Mouse (Mus musculus): ENCODE measurements around the gene Tmem135. TPM values are rescaled to one million over a fixed set of nuclear protein-coding genes. Genes with fewer than 3 reads are reported as not detected.

The Tmem135 gene
- total RNA-seq, 2 experiments from 2014 or later: 26.2 to 27.6 TPM

GRCm38 (mm10) chr7:89418917-89419679, 15.1 kb upstream of the Tmem135 start:
- no peak for DNase-seq (ENCODE audit: low spot score in 2 of 2)

- no peak for DNase-seq (ENCODE audit: low spot score in 2 of 2)
These were observed 14.2 kb upstream of the Tmem135 start for GRCm38 (mm10) chr7:89418127-89418653.

GRCm38 (mm10) chr7:89417707-89418106, 13.7 kb upstream of the Tmem135 start:
- DNase-seq (ENCODE audit: low spot score in 2 of 2): no peak

GRCm38 (mm10) chr7:89416027-89416426, 12.0 kb upstream of the Tmem135 start:
- DNase-seq (ENCODE audit: low spot score in 2 of 2): no peak

GRCm38 (mm10) chr7:89412094-89412493, 8.1 kb upstream of the Tmem135 start:
- no peak for DNase-seq (ENCODE audit: low spot score in 2 of 2)

GRCm38 (mm10) chr7:89411346-89411745, 7.3 kb upstream of the Tmem135 start:
- no peak for DNase-seq (ENCODE audit: low spot score in 2 of 2)

GRCm38 (mm10) chr7:89410294-89410693, 6.3 kb upstream of the Tmem135 start:
- DNase-seq (ENCODE audit: low spot score in 2 of 2): no peak

GRCm38 (mm10) chr7:89407006-89407940, 3.3 kb upstream of the Tmem135 start:
- DNase-seq (ENCODE audit: low spot score in 2 of 2): no peak

GRCm38 (mm10) chr7:89406011-89406410, 2.0 kb upstream of the Tmem135 start:
- DNase-seq (ENCODE audit: low spot score in 2 of 2): no peak

- peak in 1 of 2 experiments; percentile 54 for DNase-seq (ENCODE audit: low spot score in 2 of 2)
These were observed 865 bp upstream of the Tmem135 start for GRCm38 (mm10) chr7:89404734-89405440.

- DNase-seq (ENCODE audit: low spot score in 2 of 2): peak; percentile 47 to 73
These were observed 709 bp downstream of the Tmem135 start for GRCm38 (mm10) chr7:89403053-89403972.

- DNase-seq (ENCODE audit: low spot score in 2 of 2): no peak
These were observed 2.1 kb downstream of the Tmem135 start for GRCm38 (mm10) chr7:89401936-89402335.

GRCm38 (mm10) chr7:89401136-89401858, 2.7 kb downstream of the Tmem135 start:
- no peak for DNase-seq (ENCODE audit: low spot score in 2 of 2)

- no peak for DNase-seq (ENCODE audit: low spot score in 2 of 2)
These were observed 3.3 kb downstream of the Tmem135 start for GRCm38 (mm10) chr7:89400721-89401120.

- no peak for DNase-seq (ENCODE audit: low spot score in 2 of 2)
These were observed 6.0 kb downstream of the Tmem135 start for GRCm38 (mm10) chr7:89397837-89398534.

GRCm38 (mm10) chr7:89396386-89396785, 7.6 kb downstream of the Tmem135 start:
- DNase-seq (ENCODE audit: low spot score in 2 of 2): no peak

- DNase-seq (ENCODE audit: low spot score in 2 of 2): no peak
These were observed 8.6 kb downstream of the Tmem135 start for GRCm38 (mm10) chr7:89395399-89395798.

- DNase-seq (ENCODE audit: low spot score in 2 of 2): no peak
These were observed 11.2 kb downstream of the Tmem135 start for GRCm38 (mm10) chr7:89392825-89393224.

GRCm38 (mm10) chr7:89392388-89392787, 11.6 kb downstream of the Tmem135 start:
- no peak for DNase-seq (ENCODE audit: low spot score in 2 of 2)

All from gastrocnemius, postnatal 4 days (tissue).